Mouse (Mus musculus): ENCODE results near the gene Olfr1325. TPM values are rescaled to one million over a fixed set of nuclear protein-coding genes. Genes with fewer than 3 reads are reported as not detected.
"Not testable (repeated sequence)": the region's sequence is repeated elsewhere in the genome, so short reads cannot be mapped to it uniquely, and the experiment has no call there.

Olfr1325 gene
- not detected for total RNA-seq (2021)
- long read RNA-seq, experiment 1 = 0 reads
- long read RNA-seq, experiment 2 = 0 reads

GRCm38 (mm10) chrX:74592379-74592778 is at the start of gene Olfr1325:
TSS of gene Olfr1325 (plus strand) at chrX:74592679.
- no peak for TF ChIP-seq CTCF (conservative IDR thresholded peaks at IDR 0.05)
- Histone ChIP-seq H3K27ac (no peak within 1 kb of the TSS), H3K4me3 (no peak within 1 kb of the TSS)
- no peak for DNase-seq (ENCODE audit: low spot score in 2 of 2)

DNA sequence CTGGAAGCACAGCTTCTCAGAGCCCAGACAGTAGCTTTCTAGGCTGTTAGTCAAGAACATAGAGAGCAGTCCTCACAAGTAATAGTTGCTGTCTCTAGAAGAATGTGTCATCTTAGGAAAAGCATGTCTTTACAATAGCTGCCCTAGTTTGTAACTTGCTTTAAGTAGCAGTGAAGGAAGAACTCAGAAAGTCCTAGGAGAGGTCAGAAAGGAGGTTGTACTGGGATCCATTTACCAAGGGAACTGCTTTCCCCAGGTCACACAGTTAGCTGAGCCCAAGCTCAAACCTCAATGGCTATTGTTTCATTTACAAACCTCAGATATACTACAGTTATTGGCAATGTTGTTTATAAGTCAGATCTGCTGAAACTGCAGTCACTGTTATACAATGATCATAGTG is 17.7 kb upstream of the Olfr1325 start, which contains the start of gene Olfr1326-ps1:
Gene Olfr1326-ps1 (minus strand): TSS at position 101 of the 400 bp plus-strand sequence.
- no peak within 1 kb of the TSS for H3K4me3 ChIP-seq
- TF ChIP-seq CTCF (conservative IDR thresholded peaks at IDR 0.05) = no peak
- DNase-seq (ENCODE audit: low spot score in 2 of 2) = no peak
- H3K27ac ChIP-seq = no peak within 1 kb of the TSS

- peak; percentile 2 to 16 for DNase-seq (ENCODE audit: low spot score in 2 of 2)
- H3K27ac ChIP-seq, H3K4me3 ChIP-seq: not testable (repeated sequence)
Measured at GRCm38 (mm10) chrX:74645466-74646323, 53.2 kb downstream of the Olfr1325 start, which contains the start of gene Gm5640. TSS of gene Gm5640 (minus strand) at chrX:74645635.

GRCm38 (mm10) chrX:74646393-74646792 is 53.9 kb downstream of the Olfr1325 start:
- H3K27ac ChIP-seq; DNase-seq (ENCODE audit: low spot score in 2 of 2); H3K4me3 ChIP-seq: not testable (repeated sequence)

Other genes with a start within 250 kb of the Olfr1325 start
- 10 to 100 TPM; 23.3 to 27.3 TPM for gene Lage3, start 239.1 kb upstream of the Olfr1325 start, total RNA-seq (2021)
- 10 to 100 TPM; 61.1 to 65.1 TPM for gene Ubl4a, start 219.5 kb upstream of the Olfr1325 start, total RNA-seq (2021)
- gene Slc10a3, start 219.3 kb upstream of the Olfr1325 start, total RNA-seq (2021) = 1 to 10 TPM; 2.8 to 3.1 TPM
- 10 to 100 TPM; 18.3 to 23.8 TPM for gene Fam3a, start 199.4 kb upstream of the Olfr1325 start, total RNA-seq (2021)
- 10 to 100 TPM; 49.9 to 51.7 TPM for gene Ikbkg, start 199.4 kb upstream of the Olfr1325 start, total RNA-seq (2021)
- 10 to 100 TPM; 27.1 to 30.2 TPM for gene G6pdx, start 163.5 kb upstream of the Olfr1325 start, total RNA-seq (2021)
- not detected for gene Gm6880, start 111.3 kb upstream of the Olfr1325 start, total RNA-seq (2021)
- not detected for gene Olfr1326-ps1, start 17.8 kb upstream of the Olfr1325 start, total RNA-seq (2021)
- under 1 TPM; 0.49 to 0.93 TPM for gene Gm5640, start 53.0 kb downstream of the Olfr1325 start, total RNA-seq (2021)
- gene Gm6890, start 148.2 kb downstream of the Olfr1325 start, total RNA-seq (2021) = not detected
- gene Gm5936, start 244.5 kb downstream of the Olfr1325 start, total RNA-seq (2021) = under 1 TPM; 0.26 to 0.32 TPM